Mouse (Mus musculus): ENCODE data around the gene Amelx. TPM values are rescaled to one million over a fixed set of nuclear protein-coding genes. Genes with fewer than 3 reads are reported as not detected.

The Amelx gene
- total and polyA plus RNA-seq, 3 experiments, result not detected

GRCm38 (mm10) chrX:169220064-169220463 lies 33.1 kb upstream of the Amelx start:
- Histone ChIP-seq H3K9me3 (replicated peaks; ENCODE audit: insufficient read depth, low read length) (no peaks in the 10 kb centered on the region), H3K4me1 (ENCODE audit: control insufficient read depth in 1 of 2, insufficient read depth in 2 of 2, low read length in 2 of 2) (peaks cover 5 to 11% of the 10 kb centered on the region in 2 experiments), H3K79me2 (ENCODE audit: control insufficient read depth, insufficient read depth, low read length, poor library complexity) (no peaks in the 10 kb centered on the region), H3K9ac (ENCODE audit: control insufficient read depth, low read depth, low read length, poor library complexity, severe bottlenecking) (no peak overlapping the region), H3K4me3 (ENCODE audit: control insufficient read depth in 1 of 2, insufficient read depth in 1 of 2, low read depth in 2 of 2, low read length in 2 of 2) (no peak overlapping the region), H3K36me3 (ENCODE audit: control insufficient read depth in 1 of 2, insufficient read depth in 2 of 2, low read length in 2 of 2) (peaks cover 0 to 23% of the 10 kb centered on the region in 2 experiments; a peak in 2 of 4 replicates), H3K27me3 (ENCODE audit: control insufficient read depth in 1 of 2, insufficient read depth in 2 of 2, low read length in 2 of 2) (no peaks in the 10 kb centered on the region), H3K27ac (ENCODE audit: control insufficient read depth, low read depth, low read length) (no peak overlapping the region)
- no peak for TF ChIP-seq KAT2A (conservative IDR thresholded peaks at IDR 0.05; ENCODE audit: low read depth, low read length)
- no peak for TF ChIP-seq MXI1 (IDR thresholded peaks at IDR 0.05; ENCODE audit: low read depth, low read length)
- no peak for TF ChIP-seq ETS1 (IDR thresholded peaks at IDR 0.05; ENCODE audit: low read depth, low read length)
- no peak for TF ChIP-seq POLR2AphosphoS2 (IDR thresholded peaks at IDR 0.05; ENCODE audit: low read length)
- TF ChIP-seq ZKSCAN1 (IDR thresholded peaks at IDR 0.05; ENCODE audit: low read depth, low read length), result no peak
- TF ChIP-seq GATA1 (IDR thresholded peaks at IDR 0.05; ENCODE audit: low read depth, low read length), result 0 out of 2 replicates have a peak, but pooled peaks have one; percentile 36
- no peak for TF ChIP-seq MAX (IDR thresholded peaks at IDR 0.05; ENCODE audit: low read length)
- TF ChIP-seq MEF2A (IDR thresholded peaks at IDR 0.05; ENCODE audit: extremely low read depth, insufficient replicate concordance, low read depth, low read length, poor library complexity, severe bottlenecking), result no peak
- no peak for TF ChIP-seq POLR2AphosphoS5 (IDR thresholded peaks at IDR 0.05; ENCODE audit: borderline replicate concordance, low read depth, low read length)
- TF ChIP-seq E2F4 (IDR thresholded peaks at IDR 0.05; ENCODE audit: borderline replicate concordance, low read depth, low read length), result no peak
- TF ChIP-seq TBP (IDR thresholded peaks at IDR 0.05; ENCODE audit: low read depth, low read length), result no peak
- TF ChIP-seq USF2 (IDR thresholded peaks at IDR 0.05; ENCODE audit: borderline replicate concordance in 1 of 2, insufficient read depth in 1 of 2, low read depth in 1 of 2, low read length in 2 of 2), result no peak
- TF ChIP-seq CHD2 (IDR thresholded peaks at IDR 0.05; ENCODE audit: low read length), result no peak
- no peak for TF ChIP-seq CHD1 (IDR thresholded peaks at IDR 0.05; ENCODE audit: low read depth, low read length)
- TF ChIP-seq RAD21 (IDR thresholded peaks at IDR 0.05; ENCODE audit: low read depth, low read length), result no peak
- TF ChIP-seq ZNF384 (IDR thresholded peaks at IDR 0.05; ENCODE audit: low read depth, low read length), result no peak
- no peak for TF ChIP-seq UBTF (IDR thresholded peaks at IDR 0.05; ENCODE audit: borderline replicate concordance, insufficient read depth, low read depth, low read length)
- TF ChIP-seq TCF12 (IDR thresholded peaks at IDR 0.05; ENCODE audit: low read depth, low read length), result 0 out of 2 replicates have a peak, but pooled peaks have one; percentile 29
- TF ChIP-seq NRF1 (IDR thresholded peaks at IDR 0.05; ENCODE audit: insufficient read depth, low read depth, low read length, poor library complexity, severe bottlenecking), result no peak
- no peak for TF ChIP-seq SMC3 (IDR thresholded peaks at IDR 0.05; ENCODE audit: low read depth, low read length)
- TF ChIP-seq ELF1 (IDR thresholded peaks at IDR 0.05; ENCODE audit: low read depth, low read length), result no peak
- peak; percentile 50 for TF ChIP-seq TAL1 (IDR thresholded peaks at IDR 0.05; ENCODE audit: low read length)
- TF ChIP-seq SIN3A (IDR thresholded peaks at IDR 0.05; ENCODE audit: low read length), result no peak
- 0 out of 4 replicates have a peak, but pooled peaks have one; percentile 25 to 26 for TF ChIP-seq EP300 (IDR thresholded peaks at IDR 0.05; ENCODE audit: low read depth in 1 of 2, low read length in 2 of 2)
- no peak for TF ChIP-seq RCOR1 (IDR thresholded peaks at IDR 0.05; ENCODE audit: low read depth, low read length)
- TF ChIP-seq BHLHE40 (IDR thresholded peaks at IDR 0.05; ENCODE audit: borderline replicate concordance, low read depth, low read length), result no peak
- TF ChIP-seq ZC3H11A (IDR thresholded peaks at IDR 0.05; ENCODE audit: low read depth, low read length), result no peak
- no peak for TF ChIP-seq MYB (IDR thresholded peaks at IDR 0.05; ENCODE audit: low read depth, low read length)
- DNase-seq (ENCODE audit: low read depth, low spot score), result peak; percentile 27

Data from MEL (cell line).